Mouse (Mus musculus): ENCODE data around the gene Gm2115.

Gm2115 gene

DNA sequence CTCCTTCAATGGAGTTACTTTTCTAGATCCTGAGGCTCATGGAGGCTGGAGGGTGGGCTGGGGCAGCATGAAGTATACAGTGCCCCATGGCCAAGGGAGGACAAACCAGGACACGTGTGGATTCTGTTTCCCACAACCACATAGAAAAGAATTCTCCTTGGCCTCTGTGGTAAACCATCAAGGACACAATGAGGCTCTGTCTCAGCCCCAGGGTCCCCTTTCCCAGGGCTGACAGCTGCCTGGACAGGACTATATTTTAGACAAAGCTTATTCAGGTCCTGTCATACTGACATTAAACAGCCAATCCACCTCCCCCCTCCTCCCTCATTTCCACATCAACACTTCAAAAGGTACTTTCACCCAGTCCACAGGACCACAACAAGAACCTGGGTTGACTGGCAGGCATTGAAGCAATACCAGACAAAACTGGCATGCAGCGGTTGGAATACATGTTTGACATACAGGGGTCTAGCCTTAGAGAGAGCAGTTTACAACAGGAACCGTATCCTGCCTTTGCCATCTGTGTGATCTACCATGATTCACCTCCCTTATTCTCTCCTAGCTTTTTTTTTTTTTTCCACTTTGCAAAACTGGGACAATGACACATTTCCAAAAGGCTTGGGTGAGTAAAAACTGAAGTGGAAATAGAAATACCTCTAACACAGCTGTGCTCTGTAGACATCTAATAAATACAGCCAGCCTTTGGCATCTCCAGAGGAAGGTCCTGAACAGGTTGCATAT, 57.8 kb downstream of the Gm2115 start:
- DNase-seq (ENCODE audit: low read depth) = no peak

GRCm38 (mm10) chr7:84587101-84587783, 58.5 kb downstream of the Gm2115 start:
- DNase-seq (ENCODE audit: low read depth) = no peak

DNA sequence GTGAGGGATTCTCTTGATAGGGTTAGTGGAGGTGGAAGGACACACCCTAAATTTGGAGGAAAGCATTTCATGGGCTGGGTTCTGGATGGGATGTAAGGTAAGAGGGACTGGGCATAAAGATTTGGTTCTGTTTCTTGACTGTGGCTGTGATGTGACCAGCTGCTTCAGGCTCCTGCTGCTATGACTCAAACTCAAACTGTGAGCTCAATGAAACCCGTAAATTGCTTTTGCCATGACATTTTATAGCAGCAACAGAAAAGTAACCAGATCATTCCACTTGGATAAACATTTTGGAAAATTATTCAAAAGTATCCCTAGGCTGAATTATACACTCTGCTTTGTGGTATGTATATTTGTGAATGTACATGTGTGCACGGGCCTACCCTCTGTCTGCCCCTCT, 61.9 kb downstream of the Gm2115 start:
- no peak for DNase-seq (ENCODE audit: low read depth)

- no peak for DNase-seq (ENCODE audit: low read depth)
Observed at GRCm38 (mm10) chr7:84591347-84591746, 62.6 kb downstream of the Gm2115 start.

GRCm38 (mm10) chr7:84594087-84594916, 65.5 kb downstream of the Gm2115 start:
- peak; percentile 88 for DNase-seq (ENCODE audit: low read depth)

DNA sequence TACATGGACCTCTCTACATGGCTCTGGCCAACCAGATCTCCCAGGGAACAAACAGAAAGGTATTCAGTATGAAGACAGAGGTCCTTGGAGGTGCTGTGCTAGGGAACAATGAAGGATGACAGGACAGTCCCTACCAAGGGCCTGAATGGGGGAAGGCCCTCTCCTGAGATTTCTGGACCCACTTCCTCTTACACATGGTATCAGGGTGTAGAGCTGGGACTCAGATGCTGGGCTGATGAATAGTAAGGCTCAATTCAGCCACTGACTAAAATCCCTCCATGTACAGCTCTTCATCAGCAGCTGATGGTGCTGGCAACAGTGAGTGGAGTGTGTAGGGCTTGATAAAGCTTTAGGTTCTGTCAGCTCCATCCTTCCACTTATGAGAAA, 66.2 kb downstream of the Gm2115 start:
- no peak for DNase-seq (ENCODE audit: low read depth)

GRCm38 (mm10) chr7:84596002-84596401, 67.2 kb downstream of the Gm2115 start:
- DNase-seq (ENCODE audit: low read depth) = no peak

GRCm38 (mm10) chr7:84596633-84597032, 67.9 kb downstream of the Gm2115 start:
- no peak for DNase-seq (ENCODE audit: low read depth)

GRCm38 (mm10) chr7:84600631-84601030, 71.9 kb downstream of the Gm2115 start:
- DNase-seq (ENCODE audit: low read depth) = no peak

DNA sequence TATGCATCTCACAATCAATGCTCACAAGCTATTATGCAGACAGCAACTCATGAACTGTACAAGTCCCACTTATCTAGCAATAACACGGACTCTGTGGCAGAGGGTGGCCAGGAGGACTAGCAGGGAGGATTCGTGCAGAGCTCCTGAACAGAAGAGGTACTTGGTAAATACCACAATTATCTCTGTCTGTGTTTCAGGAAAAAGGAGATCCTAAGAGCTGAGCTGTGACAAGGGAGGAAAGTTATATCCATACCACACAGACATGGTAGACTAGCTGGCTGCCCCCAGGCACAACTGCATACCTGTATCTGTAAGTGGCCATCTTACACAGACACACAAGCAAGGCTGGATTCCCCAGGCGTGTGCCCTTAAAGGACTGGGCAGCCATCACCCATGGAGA, 72.6 kb downstream of the Gm2115 start:
- DNase-seq (ENCODE audit: low read depth) = no peak

DNA sequence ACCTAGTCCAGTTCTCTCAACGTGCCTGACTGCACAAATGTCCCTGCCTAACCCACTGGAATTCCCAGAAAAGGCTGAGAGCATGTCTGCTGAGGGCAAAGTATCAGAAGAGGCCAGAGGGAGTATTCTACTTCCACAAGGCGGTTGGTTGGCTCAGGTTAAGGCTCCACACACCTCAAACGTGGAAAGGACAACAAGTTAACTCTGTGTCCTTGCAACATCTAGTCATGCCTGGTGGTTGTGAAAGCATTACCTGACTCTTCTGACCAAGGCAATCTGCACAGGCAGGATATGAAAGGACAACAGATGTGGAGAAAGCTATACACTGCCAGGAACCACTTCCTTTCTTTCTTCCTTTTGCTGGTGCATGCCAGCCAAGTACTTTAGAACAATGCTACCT, 75.7 kb downstream of the Gm2115 start:
- peak; percentile 19 for DNase-seq (ENCODE audit: low read depth)

GRCm38 (mm10) chr7:84605033-84605687, 76.4 kb downstream of the Gm2115 start:
- peak; percentile 19 for DNase-seq (ENCODE audit: low read depth)

DNA sequence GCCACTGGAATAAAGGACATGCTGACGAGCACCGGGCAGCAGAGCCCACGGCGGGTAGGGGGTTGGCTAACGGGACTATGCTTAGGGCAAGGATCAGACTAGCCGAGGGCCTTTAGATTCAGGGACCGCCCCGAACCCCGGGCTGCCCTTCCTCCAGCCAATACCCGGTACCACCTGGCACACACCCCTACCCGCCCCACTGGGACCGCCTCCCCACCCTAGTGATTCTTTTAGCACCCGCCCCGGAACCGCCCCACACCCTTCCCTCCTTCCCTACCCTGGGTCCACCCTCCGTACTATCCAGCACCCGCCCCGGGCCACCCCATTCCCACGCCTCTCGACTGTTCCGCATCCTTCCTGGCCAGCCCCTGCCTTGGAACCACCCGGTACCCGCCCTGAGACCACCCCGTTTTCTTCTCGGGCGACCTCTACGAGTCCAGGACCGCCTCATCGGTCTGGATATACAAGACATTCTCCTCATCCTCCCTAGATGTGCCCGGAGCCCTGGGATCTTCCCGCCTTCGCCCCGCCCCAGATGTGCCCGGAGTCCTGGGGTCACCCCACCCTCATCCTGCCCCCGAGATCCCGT, 77.0 kb downstream of the Gm2115 start:
- DNase-seq (ENCODE audit: low read depth) = peak; percentile 32

GRCm38 (mm10) chr7:84606293-84606749, 77.6 kb downstream of the Gm2115 start, which contains the start of gene Fah:
TSS of gene Fah (minus strand) at chr7:84606722.
- DNase-seq (ENCODE audit: low read depth) = peak; percentile 20

DNA sequence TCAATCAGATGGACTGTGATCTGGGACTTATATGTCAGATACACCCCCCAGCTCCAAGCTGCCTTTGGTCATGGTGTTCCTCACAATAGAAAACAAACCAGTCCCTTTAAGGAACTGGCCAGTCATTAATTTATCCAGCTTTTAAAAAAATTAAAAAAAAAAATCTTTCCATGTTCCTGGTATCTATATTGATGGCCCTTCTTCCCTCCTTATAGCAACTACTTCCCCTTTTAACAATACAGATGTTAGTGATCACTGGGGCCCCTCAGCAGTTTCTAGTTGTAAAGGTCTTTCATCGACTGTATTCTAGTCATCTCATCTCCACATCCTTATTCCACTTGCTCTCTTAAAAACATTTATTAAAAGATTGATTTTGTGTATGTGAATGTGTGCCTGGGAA, 82.9 kb downstream of the Gm2115 start:
- DNase-seq (ENCODE audit: low read depth) = no peak

DNA sequence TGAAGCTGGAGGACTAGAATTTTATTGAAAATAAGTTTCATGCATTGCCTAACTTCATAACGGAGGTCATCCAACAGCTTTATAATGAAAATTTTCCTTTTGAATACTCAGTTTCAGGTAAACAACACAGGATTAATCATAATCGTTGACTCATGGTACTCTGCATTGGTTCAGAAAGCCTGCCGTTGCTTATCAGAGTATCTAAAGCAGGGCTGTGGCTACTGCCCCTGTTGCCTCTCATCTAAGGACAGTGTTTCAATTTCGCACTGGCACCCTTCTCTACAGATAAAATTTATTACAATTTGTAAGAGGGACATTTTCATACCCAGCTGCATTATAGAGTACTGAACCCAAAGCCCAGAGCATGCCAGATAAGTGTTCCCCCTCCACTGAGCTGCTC, 83.7 kb downstream of the Gm2115 start:
- DNase-seq (ENCODE audit: low read depth) = no peak

GRCm38 (mm10) chr7:84618951-84619350, 90.2 kb downstream of the Gm2115 start:
- no peak for DNase-seq (ENCODE audit: low read depth)

GRCm38 (mm10) chr7:84620956-84621355, 92.2 kb downstream of the Gm2115 start:
- no peak for DNase-seq (ENCODE audit: low read depth)

DNA sequence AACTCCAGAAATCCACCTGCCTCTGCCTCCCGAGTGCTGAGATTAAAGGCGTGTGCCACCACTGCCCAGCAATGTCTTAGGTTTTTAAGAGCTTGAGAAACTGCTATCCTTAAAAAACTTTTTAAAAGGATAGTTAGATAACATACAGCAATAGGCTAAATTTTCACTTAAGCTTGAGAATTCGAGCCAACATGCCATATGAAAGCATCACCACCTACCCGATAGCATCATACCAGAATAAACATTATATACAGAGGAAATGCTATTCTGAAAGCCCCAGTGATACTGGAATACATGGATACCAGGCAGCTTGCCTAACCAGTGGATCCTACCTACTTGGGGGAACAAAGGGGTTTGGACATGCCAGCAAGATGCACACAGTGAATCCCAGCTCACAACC, 95.0 kb downstream of the Gm2115 start:
- DNase-seq (ENCODE audit: low read depth) = no peak

DNA sequence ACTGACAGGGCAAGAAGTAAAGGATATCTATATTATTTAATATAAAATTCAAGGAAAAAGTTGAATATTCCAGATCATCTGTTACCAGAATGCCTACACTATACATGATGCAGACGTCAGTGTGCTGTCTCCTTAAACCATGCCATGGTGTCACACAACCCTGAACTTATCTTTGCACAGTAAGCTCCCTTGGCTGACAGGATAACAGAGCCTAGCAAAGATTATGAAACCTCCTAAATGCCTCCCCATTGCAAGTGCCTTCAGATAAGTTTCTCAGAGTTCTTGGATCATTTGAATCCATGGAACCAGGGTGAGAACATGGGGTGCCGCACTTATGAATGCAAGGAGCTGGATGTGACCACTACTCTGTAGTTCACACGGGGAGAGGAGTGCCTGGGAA, 103.1 kb downstream of the Gm2115 start:
- no peak for DNase-seq (ENCODE audit: low read depth)

All from naive thymus-derived CD4-positive, alpha-beta T cell, adult 2 months (primary cell).